Mouse (Mus musculus) kidney, embryonic 16.5 days (tissue): Measurements from ENCODE around the gene Ptprd. TPM values are rescaled to one million over a fixed set of nuclear protein-coding genes. Genes with fewer than 3 reads are reported as not detected.

ENCODE experiments used
- ATAC-seq: fragments of 200-750 bp; cut with Nextera tagmentation; 2 replicates; pipeline ENCODE4 v1.8.0; 2017; ENCODE audit warnings: moderate TSS enrichment; ENCODE audit not compliant: low FRiP score, low TSS enrichment
- H3K27ac ChIP-seq: fragments of 300-500 bp; sonication (generic); 2 replicates; pipeline ENCODE4 v1.5.1; 2014; ENCODE audit warnings: low read length
- H3K27me3 ChIP-seq: fragments of 300-500 bp; sonication (generic); 2 replicates; pipeline ENCODE4 v1.6.1; 2014; ENCODE audit warnings: low read length, control low read depth, mixed read lengths; ENCODE audit not compliant: insufficient read depth
- H3K36me3 ChIP-seq: fragments of 300-500 bp; sonication (generic); 2 replicates; pipeline ENCODE4 v1.6.1; 2014; ENCODE audit warnings: low read length, control low read depth, mixed read lengths; ENCODE audit not compliant: insufficient read depth
- H3K4me1 ChIP-seq: fragments of 300-500 bp; sonication (generic); 2 replicates; pipeline ENCODE4 v1.6.1; 2014; ENCODE audit warnings: low read length, control low read depth, mixed read lengths; ENCODE audit not compliant: insufficient read depth
- H3K4me2 ChIP-seq: fragments of 300-500 bp; sonication (generic); replicated peaks from 2 replicates; pipeline ENCODE4 v1.6.1; 2014; ENCODE audit warnings: low read depth, low read length
- H3K4me3 ChIP-seq: fragments of 300-500 bp; sonication (generic); 2 replicates; pipeline ENCODE4 v1.5.1; 2014; ENCODE audit warnings: mild to moderate bottlenecking, low read length
- H3K9ac ChIP-seq: fragments of 300-500 bp; sonication (generic); replicated peaks from 2 replicates; pipeline ENCODE4 v1.6.1; 2014; ENCODE audit warnings: low read length
- H3K9me3 ChIP-seq: fragments of 300-500 bp; sonication (generic); 2 replicates; pipeline ENCODE4 v1.6.1; 2016; ENCODE audit warnings: low read length, control low read depth
- WGBS: fragments of 180-500 bp; shearing (Covaris S2); extraction: QIAGEN DNeasy Blood & Tissue Kit; methylation state at CpG from one replicate; pipeline ENCODE4 v1.1.7; 2014; 5-methylcytosine and 5-hydroxymethylcytosine counted together
- polyA plus RNA-seq: library from polyadenylated mRNA; unstranded; fragments of >200 nt; fragmentation: Nextera tagmentation; extraction: Ambion mirVana; gene quantifications from 2 replicates; pipeline ENCODE4 v1.2.1, GENCODE M21; 2015

The Ptprd gene
- polyA plus RNA-seq, 1 experiment from 2014 or later: 20.9 TPM

DNA sequence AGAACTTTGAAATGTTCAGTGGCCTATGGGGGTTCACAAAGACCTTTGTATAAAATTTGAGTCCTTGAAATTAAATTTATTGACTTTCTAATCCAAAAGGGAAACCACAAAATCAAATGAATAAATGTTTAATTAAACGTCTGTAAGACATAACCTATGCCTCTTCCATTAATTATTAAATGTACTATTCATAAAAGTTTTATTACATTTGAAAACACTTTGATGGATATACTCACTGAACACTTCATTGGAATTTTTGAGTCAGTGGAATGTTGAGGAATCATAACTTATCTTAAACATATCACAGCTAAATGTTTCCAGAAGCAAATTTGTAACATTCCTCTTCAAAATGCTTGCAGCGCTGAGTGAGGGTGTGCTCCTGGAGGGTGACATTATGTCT lies 1551.6 kb downstream of the Ptprd start:
- peaks cover 4% of the 10 kb centered on the region; the same call in 1 of the 2 replicates for H3K4me1 ChIP-seq
- H3K36me3 ChIP-seq: no peaks in the 10 kb centered on the region
- H3K4me2 ChIP-seq: no peak overlapping the region
- no peak overlapping the region for H3K4me3 ChIP-seq
- H3K27me3 ChIP-seq: no peaks in the 10 kb centered on the region
- no peaks in the 10 kb centered on the region for H3K9me3 ChIP-seq
- WGBS: 58% methylated on average over 2 of the region's 2 CpGs
- H3K9ac ChIP-seq: no peak overlapping the region
- ATAC-seq: peak; percentile 59; the same call in 1 of the 2 replicates
- no peak overlapping the region for H3K27ac ChIP-seq

- Histone ChIP-seq H3K36me3 (no peaks in the 10 kb centered on the region), H3K27me3 (no peaks in the 10 kb centered on the region), H3K4me2 (no peak overlapping the region), H3K4me3 (no peak overlapping the region), H3K9ac (no peak overlapping the region), H3K27ac (no peak overlapping the region), H3K9me3 (no peaks in the 10 kb centered on the region), H3K4me1 (peaks cover 4% of the 10 kb centered on the region; the same call in 1 of the 2 replicates)
- WGBS: 41% methylated on average over 3 of the region's 3 CpGs
- no peak for ATAC-seq
Observed at GRCm38 (mm10) chr4:76656734-76657133, 1555.0 kb downstream of the Ptprd start.

DNA sequence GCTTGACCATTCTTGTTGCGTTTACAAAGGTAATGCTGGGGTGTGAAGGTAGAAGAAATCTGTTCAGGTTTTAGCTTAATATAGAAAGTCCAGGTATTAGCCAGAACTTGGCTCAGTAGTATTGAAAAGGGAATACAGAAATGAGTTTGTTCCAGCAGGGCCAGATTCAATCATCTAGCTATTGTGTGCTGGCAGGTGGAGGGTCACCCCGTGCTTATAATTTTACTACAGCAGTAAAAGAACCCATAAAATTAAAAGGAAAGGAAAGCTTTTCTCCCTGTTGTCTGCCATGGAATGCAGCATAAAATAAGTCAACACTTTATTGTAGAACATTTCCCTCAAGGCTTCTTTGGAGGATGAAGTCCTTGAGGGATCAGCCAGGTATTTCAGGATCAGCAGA lies 1558.8 kb downstream of the Ptprd start:
- H3K27me3 ChIP-seq: no peaks in the 10 kb centered on the region
- no peaks in the 10 kb centered on the region for H3K36me3 ChIP-seq
- H3K9me3 ChIP-seq: no peaks in the 10 kb centered on the region
- H3K9ac ChIP-seq: no peak overlapping the region
- H3K4me2 ChIP-seq: no peak overlapping the region
- no peak overlapping the region for H3K27ac ChIP-seq
- H3K4me3 ChIP-seq: no peak overlapping the region
- ATAC-seq: no peak
- H3K4me1 ChIP-seq: no peaks in the 10 kb centered on the region
- 71% methylated on average over 2 of the region's 2 CpGs for WGBS

- Histone ChIP-seq H3K36me3 (no peaks in the 10 kb centered on the region), H3K4me1 (no peaks in the 10 kb centered on the region), H3K9me3 (no peaks in the 10 kb centered on the region), H3K4me3 (no peak overlapping the region), H3K27me3 (no peaks in the 10 kb centered on the region), H3K9ac (no peak overlapping the region), H3K4me2 (no peak overlapping the region), H3K27ac (no peak overlapping the region)
- ATAC-seq: no peak
- 71% methylated on average over 7 of the region's 7 CpGs for WGBS
Observed at GRCm38 (mm10) chr4:76621740-76622139, 1590.0 kb downstream of the Ptprd start.

GRCm38 (mm10) chr4:76616614-76617013 lies 1595.1 kb downstream of the Ptprd start:
- Histone ChIP-seq H3K9ac (no peak overlapping the region), H3K27me3 (no peaks in the 10 kb centered on the region), H3K9me3 (no peaks in the 10 kb centered on the region), H3K4me1 (no peaks in the 10 kb centered on the region), H3K27ac (no peak overlapping the region), H3K4me2 (no peak overlapping the region), H3K4me3 (no peak overlapping the region), H3K36me3 (no peaks in the 10 kb centered on the region)
- ATAC-seq: no peak
- 88% methylated on average over 6 of the region's 6 CpGs for WGBS

- no peaks in the 10 kb centered on the region for H3K9me3 ChIP-seq
- H3K4me1 ChIP-seq: 0 out of 2 replicates have a peak, but pooled peaks cover 4% of the 10 kb centered on the region
- 45% methylated on average over 7 of the region's 7 CpGs for WGBS
- no peak overlapping the region for H3K4me3 ChIP-seq
- no peaks in the 10 kb centered on the region for H3K27me3 ChIP-seq
- H3K4me2 ChIP-seq: no peak overlapping the region
- no peaks in the 10 kb centered on the region for H3K36me3 ChIP-seq
- H3K27ac ChIP-seq: no peak overlapping the region
- no peak overlapping the region for H3K9ac ChIP-seq
- ATAC-seq: no peak
Observed at GRCm38 (mm10) chr4:76608246-76608645, 1603.5 kb downstream of the Ptprd start.

- no peak overlapping the region for H3K4me2 ChIP-seq
- H3K4me3 ChIP-seq: no peak overlapping the region
- H3K27ac ChIP-seq: no peak overlapping the region
- WGBS: 16% methylated on average over 2 of the region's 2 CpGs
- no peaks in the 10 kb centered on the region for H3K27me3 ChIP-seq
- H3K9ac ChIP-seq: no peak overlapping the region
- peak; percentile 39; the same call in 1 of the 2 replicates for ATAC-seq
- no peaks in the 10 kb centered on the region for H3K9me3 ChIP-seq
- no peaks in the 10 kb centered on the region for H3K36me3 ChIP-seq
- H3K4me1 ChIP-seq: 0 out of 2 replicates have a peak, but pooled peaks cover 4% of the 10 kb centered on the region
Observed at GRCm38 (mm10) chr4:76606808-76607207, 1605.0 kb downstream of the Ptprd start.

GRCm38 (mm10) chr4:76590722-76591121 lies 1621.0 kb downstream of the Ptprd start:
- Histone ChIP-seq H3K9ac (no peak overlapping the region), H3K36me3 (no peaks in the 10 kb centered on the region), H3K4me3 (no peak overlapping the region), H3K4me2 (no peak overlapping the region), H3K27me3 (no peaks in the 10 kb centered on the region), H3K9me3 (no peaks in the 10 kb centered on the region), H3K27ac (no peak overlapping the region), H3K4me1 (no peaks in the 10 kb centered on the region)
- 83% methylated on average over 1 of the region's 1 CpGs for WGBS
- ATAC-seq: no peak

DNA sequence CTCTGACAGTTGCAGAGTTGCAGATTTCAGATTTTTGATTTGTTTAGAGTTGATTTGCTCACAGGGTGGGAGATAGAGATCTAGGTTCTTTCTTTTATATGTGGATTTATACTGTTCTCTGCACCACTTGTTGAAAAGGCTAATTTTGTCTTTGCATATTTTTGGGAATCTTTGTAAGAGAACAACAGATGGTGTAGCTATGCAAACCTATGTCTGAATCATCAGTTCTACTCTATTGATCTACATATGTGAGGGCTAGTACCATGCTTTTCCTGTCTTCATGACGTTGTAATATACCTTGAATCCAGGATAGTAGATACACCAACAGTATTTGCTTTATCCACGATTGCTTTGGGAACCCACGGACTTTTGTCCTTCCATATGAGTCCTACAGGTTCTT lies 1628.7 kb downstream of the Ptprd start:
- ATAC-seq: no peak
- H3K9ac ChIP-seq: no peak overlapping the region
- no peaks in the 10 kb centered on the region for H3K9me3 ChIP-seq
- H3K36me3 ChIP-seq: no peaks in the 10 kb centered on the region
- H3K27me3 ChIP-seq: no peaks in the 10 kb centered on the region
- H3K4me2 ChIP-seq: no peak overlapping the region
- no peak overlapping the region for H3K27ac ChIP-seq
- no peaks in the 10 kb centered on the region for H3K4me1 ChIP-seq
- H3K4me3 ChIP-seq: no peak overlapping the region
- 90% methylated on average over 3 of the region's 3 CpGs for WGBS

DNA sequence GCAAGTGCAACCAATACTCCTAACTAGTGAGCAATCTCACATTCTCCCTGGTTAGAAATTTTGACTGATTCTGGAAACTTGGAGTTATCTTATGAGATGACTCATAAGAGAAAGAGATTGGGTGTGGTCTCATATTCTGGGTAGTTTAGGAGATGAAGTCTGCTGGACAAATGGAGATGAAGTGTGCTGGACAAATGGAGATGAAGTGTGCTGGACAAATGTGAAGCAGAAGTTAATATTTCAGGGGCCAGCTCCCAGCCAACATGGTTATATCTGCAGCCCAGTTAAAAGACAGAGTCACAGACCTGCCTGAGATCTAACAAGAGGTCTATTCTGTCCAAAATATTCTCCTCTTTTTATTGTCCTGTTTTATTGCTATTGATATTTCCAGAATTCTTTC lies 1645.8 kb downstream of the Ptprd start:
- Histone ChIP-seq H3K9me3 (no peaks in the 10 kb centered on the region), H3K4me1 (no peaks in the 10 kb centered on the region), H3K27me3 (no peaks in the 10 kb centered on the region), H3K27ac (no peak overlapping the region), H3K4me2 (no peak overlapping the region), H3K4me3 (no peak overlapping the region), H3K36me3 (no peaks in the 10 kb centered on the region), H3K9ac (no peak overlapping the region)
- no peak for ATAC-seq
